Mouse (Mus musculus) heart, adult 2 months (tissue): Measurements from ENCODE around the gene Gnat3. TPM values are rescaled to one million over a fixed set of nuclear protein-coding genes. Genes with fewer than 3 reads are reported as not detected.

ENCODE experiments used
- DNase-seq, 2 experiments: peaks; one replicate each; pipeline ENCODE4 v3.0.0; 2021
- H3K27ac ChIP-seq: fragments of 200-600 bp; 2 replicates; pipeline ENCODE4 v1.8.1; 2022
- H3K27me3 ChIP-seq: fragments of 200-500 bp; 2 replicates; pipeline ENCODE4 v1.6.1; 2012; ENCODE audit warnings: mild to moderate bottlenecking, low read length, inconsistent platforms, mixed read lengths; ENCODE audit not compliant: control insufficient read depth, insufficient read depth
- H3K36me3 ChIP-seq: fragments of 200-500 bp; 2 replicates; pipeline ENCODE4 v1.6.1; 2012; ENCODE audit warnings: low read length, inconsistent platforms; ENCODE audit not compliant: control insufficient read depth, insufficient read depth
- H3K4me1 ChIP-seq: fragments of 200-500 bp; 2 replicates; pipeline ENCODE4 v1.6.1; 2011; ENCODE audit warnings: low read length; ENCODE audit not compliant: control insufficient read depth, insufficient read depth
- H3K4me3 ChIP-seq: fragments of 200-600 bp; 2 replicates; pipeline ENCODE4 v1.8.1; 2022
- H3K79me2 ChIP-seq: fragments of 200-500 bp; replicated peaks from 2 replicates; pipeline ENCODE4 v1.6.1; 2012; ENCODE audit warnings: mild to moderate bottlenecking, inconsistent platforms, low read length, moderate library complexity, mixed read lengths; ENCODE audit not compliant: control insufficient read depth, insufficient read depth
- H3K9ac ChIP-seq: fragments of 200-500 bp; 2 replicates; pipeline ENCODE4 v1.6.1; 2012; ENCODE audit warnings: low read depth, mild to moderate bottlenecking, control low read depth, inconsistent platforms, low read length, mixed read lengths
- CTCF ChIP-seq: fragments of 200-600 bp; IDR thresholded peaks from 2 replicates; pipeline ENCODE4 v1.8.1; 2022; ENCODE audit warnings: antibody characterized with exemption, mild to moderate bottlenecking, moderate library complexity
- EP300 ChIP-seq: fragments of 200-500 bp; IDR thresholded peaks from 2 replicates; pipeline ENCODE4 v1.6.1; 2011; ENCODE audit warnings: low read depth, low read length, control low read depth; ENCODE audit not compliant: insufficient read depth
- POLR2A ChIP-seq: fragments of 200-500 bp; IDR thresholded peaks from 2 replicates; pipeline ENCODE4 v1.6.1; 2011; ENCODE audit warnings: mild to moderate bottlenecking, low read depth, low read length, control low read depth; ENCODE audit not compliant: insufficient read depth
- WGBS: fragments of 180-500 bp; shearing (Covaris S2); methylation state at CpG from one replicate; pipeline ENCODE4 v1.1.7; 2018; 5-methylcytosine and 5-hydroxymethylcytosine counted together
- intact Hi-C: fragments of 180-260 bp; cut with DNase I; formaldehyde crosslinking; loops from one replicate; pipeline ENCODE4 v1.15.1; 2025
- polyA plus RNA-seq: library from polyadenylated mRNA; depleted of rRNA; stranded (reverse); fragments of >200 nt; gene quantifications from 2 replicates; pipeline ENCODE4 v1.2.3, GENCODE M21; 2012
- total RNA-seq, 2 experiments: library from RNA; stranded (reverse); gene quantifications; 2 replicates each; pipeline ENCODE4 v1.2.3; 2021

Gene Gnat3
- total and polyA plus RNA-seq, 3 experiments, result 0.08 to 0.76 (median 0.70) TPM

DNA sequence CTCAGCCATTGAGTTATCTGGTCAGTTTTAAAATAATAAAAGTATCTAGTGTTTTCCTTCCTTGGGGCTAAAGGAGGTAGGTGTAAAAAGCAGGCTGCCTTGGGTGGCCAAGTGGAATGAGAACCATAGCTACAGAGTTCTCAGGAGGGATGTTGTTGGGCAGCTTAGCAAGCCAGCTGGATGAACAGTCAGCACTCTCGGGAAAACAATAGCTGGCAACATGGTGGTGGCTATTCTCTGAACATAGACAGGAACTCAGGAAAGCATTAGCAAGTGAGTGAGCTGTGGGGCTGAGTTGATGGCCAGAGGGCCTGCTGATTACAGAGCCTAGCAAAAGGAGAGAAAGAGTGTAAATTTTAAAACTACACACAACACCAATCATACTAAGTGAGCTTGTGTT lies 27.8 kb upstream of the Gnat3 start:
- DNase-seq, result peak in 1 of 2 experiments; percentile 17
- no peaks in the 10 kb centered on the region for H3K79me2 ChIP-seq
- intact Hi-C loops, result no loop called here
- peaks cover 10% of the 10 kb centered on the region for H3K36me3 ChIP-seq
- peak overlapping the region; percentile 54 for H3K27ac ChIP-seq
- no peaks in the 10 kb centered on the region for H3K27me3 ChIP-seq
- H3K4me1 ChIP-seq, result peaks cover 9% of the 10 kb centered on the region
- no peak overlapping the region for H3K4me3 ChIP-seq
- TF ChIP-seq CTCF, result no peak
- TF ChIP-seq POLR2A, result no peak
- TF ChIP-seq EP300, result no peak
- H3K9ac ChIP-seq, result no peak overlapping the region
- 44% methylated on average over 1 of the region's 1 CpGs for WGBS

DNA sequence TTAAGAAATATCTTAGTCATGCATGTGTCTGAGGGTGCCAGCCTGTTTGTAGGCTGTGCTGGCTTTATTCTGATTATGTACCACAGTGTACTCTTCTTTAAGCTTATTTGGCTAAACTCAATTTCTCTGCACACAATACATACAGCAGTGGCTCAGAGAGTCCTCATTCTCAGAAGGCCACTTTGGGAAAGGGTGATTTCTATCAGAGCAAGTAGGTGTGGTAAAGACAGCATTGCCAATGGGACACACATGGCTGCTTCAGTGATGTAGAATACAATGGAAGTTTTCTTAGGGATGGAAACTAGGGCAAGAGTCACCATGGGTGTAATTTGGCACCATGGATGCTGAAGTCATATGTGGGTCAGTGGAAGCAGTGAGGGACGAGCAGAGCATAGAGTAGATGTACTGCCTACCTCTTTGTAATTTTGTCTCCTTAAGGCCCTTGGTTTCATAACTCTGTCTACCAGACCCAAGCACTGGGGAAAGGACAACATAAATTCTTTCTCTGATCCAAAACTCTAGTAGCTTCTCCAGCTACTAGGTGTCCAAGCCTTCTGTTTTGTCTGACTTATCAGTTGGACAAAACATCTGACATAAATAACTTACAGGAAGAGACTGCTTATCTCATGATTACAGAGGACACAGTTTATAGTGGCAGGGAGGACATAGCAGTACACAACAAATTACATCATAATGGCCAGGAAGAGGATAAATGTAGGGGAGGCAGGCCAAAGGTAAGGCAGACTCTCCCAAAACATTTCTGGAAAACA lies 24.0 kb upstream of the Gnat3 start:
- WGBS, result 19% methylated on average over 1 of the region's 1 CpGs
- intact Hi-C loops, result loop anchor here (1.0 to 2.0 kb wide), 4 partner anchors 14 to 102 kb away; no protein-coding TSS in a partner anchor
- no peaks in the 10 kb centered on the region for H3K79me2 ChIP-seq
- TF ChIP-seq EP300, result 0 out of 2 replicates have a peak, but pooled peaks have one; percentile 27
- TF ChIP-seq CTCF, result no peak
- TF ChIP-seq POLR2A, result no peak
- peak in 1 of 2 experiments; percentile 43 for DNase-seq
- peaks cover 9% of the 10 kb centered on the region for H3K4me1 ChIP-seq
- no peak overlapping the region for H3K4me3 ChIP-seq
- H3K36me3 ChIP-seq, result peaks cover 13% of the 10 kb centered on the region
- H3K27me3 ChIP-seq, result no peaks in the 10 kb centered on the region
- no peak overlapping the region for H3K9ac ChIP-seq
- peak overlapping the region; percentile 94 for H3K27ac ChIP-seq

DNA sequence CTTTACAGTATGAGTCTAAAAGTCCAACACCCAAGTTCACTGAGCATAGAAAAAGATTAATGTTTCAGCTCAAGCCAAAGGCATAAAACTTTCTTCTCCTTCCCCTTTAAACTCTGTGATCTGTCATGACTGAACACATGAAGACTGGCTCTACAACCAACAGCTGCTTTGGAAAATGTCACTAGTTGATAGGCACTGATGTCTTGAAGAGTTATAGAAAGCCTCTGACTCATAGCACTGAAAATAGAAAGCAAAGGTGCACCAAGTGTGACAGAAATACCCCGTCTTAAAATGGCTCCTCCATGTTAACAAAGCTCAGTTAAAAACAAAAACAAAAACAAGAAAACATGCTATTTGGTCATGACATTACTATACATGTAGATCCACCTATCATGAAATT lies 5.9 kb upstream of the Gnat3 start:
- no peaks in the 10 kb centered on the region for H3K79me2 ChIP-seq
- WGBS, result 31% methylated on average over 1 of the region's 1 CpGs
- peaks cover 6% of the 10 kb centered on the region; the same call in 1 of the 2 replicates for H3K36me3 ChIP-seq
- no peak overlapping the region for H3K9ac ChIP-seq
- H3K4me3 ChIP-seq, result no peak overlapping the region
- no peaks in the 10 kb centered on the region for H3K27me3 ChIP-seq
- intact Hi-C loops, result no loop called here
- TF ChIP-seq CTCF (no peak), EP300 (no peak), POLR2A (no peak)
- H3K27ac ChIP-seq, result peak overlapping the region; percentile 62
- DNase-seq, result no peak
- H3K4me1 ChIP-seq, result no peaks in the 10 kb centered on the region

DNA sequence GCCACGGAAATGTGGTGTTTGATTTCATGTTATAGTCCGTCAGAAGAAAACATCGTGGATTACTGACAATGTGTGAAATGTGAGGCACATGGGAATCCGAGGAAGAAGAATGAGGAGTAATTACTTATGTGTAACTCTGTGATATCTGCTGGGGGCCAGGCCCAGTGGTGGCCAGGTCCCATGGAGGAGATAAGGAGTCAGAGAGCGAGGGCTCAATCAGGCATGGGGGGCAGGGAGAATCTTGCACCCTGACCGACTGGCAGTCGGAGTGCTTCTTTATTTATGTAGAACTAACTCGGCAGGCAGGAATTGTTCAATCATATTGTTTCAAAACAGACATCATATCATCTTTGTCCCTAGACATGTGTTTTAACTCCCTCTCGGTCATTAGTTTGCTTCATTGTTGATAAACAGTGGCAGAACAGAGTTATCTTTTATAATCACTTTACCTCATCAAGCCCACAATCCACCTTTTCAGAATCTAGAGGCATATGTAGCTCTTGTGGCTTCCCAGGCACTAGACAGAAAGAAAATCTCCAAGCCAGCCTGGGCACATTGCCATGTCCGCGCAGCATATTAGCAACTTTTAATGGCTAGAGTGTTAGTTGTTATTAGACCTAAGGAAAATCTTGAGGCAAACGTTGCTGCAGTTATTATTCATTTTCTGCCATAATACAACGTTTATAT lies 7.5 kb downstream of the Gnat3 start:
- Histone ChIP-seq H3K27ac (no peak overlapping the region), H3K9ac (no peak overlapping the region), H3K79me2 (no peaks in the 10 kb centered on the region), H3K4me1 (no peaks in the 10 kb centered on the region), H3K4me3 (no peak overlapping the region), H3K27me3 (no peaks in the 10 kb centered on the region), H3K36me3 (no peaks in the 10 kb centered on the region)
- no peak for TF ChIP-seq EP300
- no peak for TF ChIP-seq POLR2A
- no peak for TF ChIP-seq CTCF
- 59% methylated on average over 13 of the region's 13 CpGs for WGBS
- intact Hi-C loops, result no loop called here
- no peak for DNase-seq

DNA sequence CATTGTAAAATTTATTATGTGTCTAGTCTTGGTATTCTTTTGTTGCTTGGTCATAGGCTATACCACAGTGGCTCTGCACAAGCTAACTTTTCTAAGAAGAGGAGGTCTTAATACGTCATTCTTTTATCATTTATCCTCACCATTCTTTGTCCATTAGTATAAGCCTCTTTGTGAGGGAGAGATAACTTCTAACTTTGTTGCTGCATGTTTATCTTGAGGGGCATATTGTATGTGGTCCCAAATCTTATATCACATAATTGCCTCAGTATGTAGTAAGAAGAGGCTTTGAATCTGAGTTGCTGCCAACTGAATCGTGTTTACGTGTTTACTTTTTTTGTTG lies 8.0 kb downstream of the Gnat3 start:
- DNase-seq, result no peak
- no peak overlapping the region for H3K9ac ChIP-seq
- no peak overlapping the region for H3K27ac ChIP-seq
- WGBS, result 84% methylated on average over 3 of the region's 3 CpGs
- no peaks in the 10 kb centered on the region for H3K36me3 ChIP-seq
- no peaks in the 10 kb centered on the region for H3K4me1 ChIP-seq
- intact Hi-C loops, result no loop called here
- no peak overlapping the region for H3K4me3 ChIP-seq
- TF ChIP-seq CTCF, result no peak
- TF ChIP-seq POLR2A, result no peak
- TF ChIP-seq EP300, result no peak
- H3K79me2 ChIP-seq, result no peaks in the 10 kb centered on the region
- H3K27me3 ChIP-seq, result no peaks in the 10 kb centered on the region

DNA sequence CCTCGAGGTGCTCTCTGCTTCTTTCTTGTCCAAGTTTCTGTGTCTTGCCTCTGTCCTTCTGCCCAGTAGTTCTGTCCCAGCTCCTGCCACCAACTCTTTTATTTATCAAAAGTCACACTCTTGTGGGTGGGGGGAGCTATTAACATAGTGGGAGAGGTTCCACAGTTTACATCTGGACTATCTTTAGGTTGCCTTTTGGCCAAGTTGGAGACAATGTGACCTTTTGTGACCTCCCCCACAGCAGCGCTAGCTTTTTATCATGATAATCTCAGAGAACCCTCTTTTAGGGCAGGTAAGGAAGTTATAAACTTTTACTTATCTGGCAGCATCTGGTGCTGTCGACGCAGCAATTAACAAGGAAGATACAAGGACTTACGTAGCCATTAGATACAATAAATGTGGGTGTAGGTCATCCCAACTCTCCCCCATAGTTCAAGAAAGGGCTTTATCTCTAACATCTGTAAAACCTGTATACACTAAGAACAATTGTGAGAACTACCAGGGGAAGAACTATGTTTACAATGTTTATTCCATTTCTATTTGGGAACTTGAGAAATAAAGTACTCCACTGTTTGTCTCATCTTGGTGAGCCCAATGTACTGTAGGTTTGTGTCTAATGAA lies 18.3 kb downstream of the Gnat3 start:
- TF ChIP-seq CTCF (no peak), EP300 (no peak)
- intact Hi-C loops, result loop anchor here (1.0 to 5.0 kb wide), 2 partner anchors 22 to 98 kb away; no protein-coding TSS in a partner anchor
- Histone ChIP-seq H3K4me1 (peaks cover 15% of the 10 kb centered on the region), H3K36me3 (peaks cover 22% of the 10 kb centered on the region), H3K9ac (no peak overlapping the region), H3K27me3 (no peaks in the 10 kb centered on the region), H3K27ac (peak overlapping the region; percentile 85), H3K4me3 (no peak overlapping the region), H3K79me2 (no peaks in the 10 kb centered on the region)
- DNase-seq, result no peak
- WGBS, result 46% methylated on average over 5 of the region's 5 CpGs
